Mouse (Mus musculus): ENCODE data around the gene Ptov1. TPM values are rescaled to one million over a fixed set of nuclear protein-coding genes. Genes with fewer than 3 reads are reported as not detected.

Gene Ptov1
- polyA plus RNA-seq, 1 experiment from 2014 or later = 288 TPM

DNA sequence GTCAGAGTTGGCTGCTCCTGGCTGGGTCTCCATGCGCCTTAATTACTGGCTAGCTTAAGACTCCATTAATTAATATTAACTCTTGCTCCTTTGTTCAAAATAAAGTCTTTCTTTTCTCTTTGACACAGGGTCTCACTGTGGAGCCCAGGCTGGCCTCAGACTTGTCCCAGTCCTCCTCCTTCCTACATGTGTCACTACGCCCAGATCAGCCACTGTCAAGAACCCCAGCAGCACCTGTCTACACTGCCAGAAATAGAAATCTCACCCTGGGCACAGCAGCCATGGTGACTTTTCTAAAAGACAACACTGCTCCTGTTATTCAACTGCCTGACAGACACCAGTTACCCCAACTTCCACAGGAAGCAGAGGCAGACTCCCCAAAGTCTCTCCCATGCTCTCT is 44.8 kb upstream of the Ptov1 start:
- 0 out of 2 replicates have a peak, but pooled peaks cover 7% of the 10 kb centered on the region for H3K4me1 ChIP-seq (ENCODE audit: insufficient read depth, low read depth, low read length)
- peaks cover 16% of the 10 kb centered on the region; the same call in 1 of the 2 replicates for H3K36me3 ChIP-seq (ENCODE audit: insufficient read depth, low read length)
- H3K9me3 ChIP-seq (ENCODE audit: low read length) = no peaks in the 10 kb centered on the region
- WGBS = 87% methylated on average over 2 of the region's 2 CpGs
- H3K27ac ChIP-seq (ENCODE audit: low read length) = no peak overlapping the region
- TF ChIP-seq EP300 (IDR thresholded peaks at IDR 0.05) = no peak
- no peak for TF ChIP-seq CTCF (IDR thresholded peaks at IDR 0.05)
- no peak for ATAC-seq
- DNase-seq (ENCODE audit: low spot score) = no peak
- no peak overlapping the region for H3K4me3 ChIP-seq (ENCODE audit: low read depth, low read length)
- H3K9ac ChIP-seq (replicated peaks; ENCODE audit: low read depth) = no peak overlapping the region
- H3K27me3 ChIP-seq (replicated peaks; ENCODE audit: insufficient read depth, low read length) = no peaks in the 10 kb centered on the region
- no peak overlapping the region for H3K4me2 ChIP-seq (replicated peaks; ENCODE audit: low read depth, low read length)

DNA sequence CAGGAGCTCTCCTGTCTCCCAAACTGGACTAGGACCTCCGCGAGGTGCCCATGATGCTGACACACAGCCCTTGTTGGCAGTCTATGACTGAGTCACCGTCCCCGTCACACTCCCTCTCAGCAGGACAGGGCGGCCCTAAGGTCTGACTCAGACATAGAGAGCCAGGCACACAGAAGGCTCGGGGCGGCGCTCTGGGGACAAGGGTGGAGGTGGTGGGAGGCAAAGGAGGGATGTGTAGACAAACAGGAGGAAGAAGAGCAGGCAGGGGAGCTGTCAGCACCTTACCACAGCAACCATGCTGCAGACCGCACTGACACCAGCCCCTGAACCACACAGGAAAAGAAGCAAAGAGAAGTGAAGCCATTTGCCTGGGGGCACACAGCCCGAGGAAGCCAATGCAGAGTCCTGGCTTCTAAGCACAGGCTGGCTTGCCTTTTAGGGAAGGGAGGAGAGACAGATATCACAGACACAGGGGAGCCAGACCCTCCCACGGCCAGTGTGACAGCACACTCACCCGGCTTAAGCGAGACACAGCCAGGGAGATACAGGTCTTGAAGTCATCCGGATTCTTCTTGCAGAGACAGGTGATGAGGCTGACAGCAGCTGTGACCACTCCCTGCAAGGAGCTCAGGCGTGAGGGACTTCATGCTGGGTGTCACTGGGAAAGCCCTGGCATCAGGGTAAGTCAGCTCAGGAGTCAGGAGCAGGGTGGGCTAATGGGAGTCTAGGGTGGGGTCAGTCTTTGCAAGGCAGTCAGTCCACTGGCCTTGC is 39.3 kb upstream of the Ptov1 start:
- Histone ChIP-seq H3K9ac (replicated peaks; ENCODE audit: low read depth) (no peak overlapping the region), H3K27ac (ENCODE audit: low read length) (no peak overlapping the region), H3K4me3 (ENCODE audit: low read depth, low read length) (no peak overlapping the region), H3K27me3 (replicated peaks; ENCODE audit: insufficient read depth, low read length) (no peaks in the 10 kb centered on the region), H3K9me3 (ENCODE audit: low read length) (no peaks in the 10 kb centered on the region), H3K4me2 (replicated peaks; ENCODE audit: low read depth, low read length) (no peak overlapping the region), H3K36me3 (ENCODE audit: insufficient read depth, low read length) (peaks cover 39% of the 10 kb centered on the region), H3K4me1 (ENCODE audit: insufficient read depth, low read depth, low read length) (no peaks in the 10 kb centered on the region)
- TF ChIP-seq EP300 (IDR thresholded peaks at IDR 0.05) (no peak), CTCF (IDR thresholded peaks at IDR 0.05) (no peak)
- no peak for DNase-seq (ENCODE audit: low spot score)
- 87% methylated on average over 15 of the region's 15 CpGs for WGBS
- no peak for ATAC-seq

DNA sequence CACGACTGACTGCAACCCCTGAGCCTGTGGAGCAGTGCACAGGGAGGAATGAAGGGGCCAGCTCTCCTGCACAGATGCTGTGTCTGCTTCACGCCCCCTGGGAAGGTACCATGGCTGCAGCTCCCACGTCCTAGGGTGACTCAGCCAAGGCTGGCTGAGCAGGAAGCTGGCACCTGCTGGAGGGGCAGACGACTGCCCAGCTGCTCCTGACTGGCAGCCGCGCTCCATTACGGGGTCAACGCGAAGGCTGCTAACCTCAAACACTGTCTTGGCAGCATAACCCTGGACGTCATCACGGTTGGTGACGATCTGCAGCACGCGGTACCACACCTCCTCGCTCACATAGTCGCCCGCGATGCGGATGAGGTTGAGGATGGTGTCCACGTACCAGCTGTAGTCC is 35.8 kb upstream of the Ptov1 start:
- H3K9me3 ChIP-seq (ENCODE audit: low read length) = no peaks in the 10 kb centered on the region
- no peak for TF ChIP-seq CTCF (IDR thresholded peaks at IDR 0.05)
- no peak for TF ChIP-seq EP300 (IDR thresholded peaks at IDR 0.05)
- WGBS = 87% methylated on average over 20 of the region's 20 CpGs
- no peak overlapping the region for H3K27ac ChIP-seq (ENCODE audit: low read length)
- H3K36me3 ChIP-seq (ENCODE audit: insufficient read depth, low read length) = peaks cover 33% of the 10 kb centered on the region
- no peak for ATAC-seq
- DNase-seq (ENCODE audit: low spot score) = no peak
- H3K4me3 ChIP-seq (ENCODE audit: low read depth, low read length) = no peak overlapping the region
- no peak overlapping the region for H3K4me2 ChIP-seq (replicated peaks; ENCODE audit: low read depth, low read length)
- no peaks in the 10 kb centered on the region; the same call in 1 of the 2 replicates for H3K4me1 ChIP-seq (ENCODE audit: insufficient read depth, low read depth, low read length)
- H3K27me3 ChIP-seq (replicated peaks; ENCODE audit: insufficient read depth, low read length) = no peaks in the 10 kb centered on the region
- H3K9ac ChIP-seq (replicated peaks; ENCODE audit: low read depth) = no peak overlapping the region

DNA sequence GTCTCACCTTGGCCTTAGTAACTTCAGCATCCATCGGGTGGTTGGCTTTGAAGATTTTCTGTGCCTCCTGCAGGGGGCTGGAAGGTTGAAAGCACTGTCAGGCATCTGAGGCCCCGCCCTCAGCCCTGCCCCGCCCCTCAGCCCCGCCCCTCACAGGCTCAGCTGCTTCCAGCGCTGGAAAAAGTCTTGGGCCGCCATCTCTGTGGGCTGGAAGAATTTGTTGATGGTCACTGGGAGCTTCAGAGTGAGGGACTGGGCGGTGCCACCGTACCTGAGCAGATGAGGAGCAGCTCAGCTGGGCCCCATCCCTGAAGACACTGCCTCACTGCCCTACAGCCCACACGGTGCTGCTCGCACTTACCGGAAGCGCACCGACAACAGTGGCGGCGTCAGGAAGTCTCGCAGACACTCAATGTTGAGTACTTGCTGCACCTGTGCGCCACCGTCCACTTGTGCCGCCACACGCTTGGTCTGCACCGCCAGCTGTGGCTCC is 31.7 kb upstream of the Ptov1 start:
- peak; percentile 80 for DNase-seq (ENCODE audit: low spot score)
- TF ChIP-seq EP300 (IDR thresholded peaks at IDR 0.05) (no peak), CTCF (IDR thresholded peaks at IDR 0.05) (peak; percentile 62)
- WGBS = 10% methylated on average over 21 of the region's 21 CpGs
- peak; percentile 78 for ATAC-seq
- Histone ChIP-seq H3K9me3 (ENCODE audit: low read length) (no peaks in the 10 kb centered on the region), H3K9ac (replicated peaks; ENCODE audit: low read depth) (no peak overlapping the region), H3K4me1 (ENCODE audit: insufficient read depth, low read depth, low read length) (peaks cover 8% of the 10 kb centered on the region; the same call in 1 of the 2 replicates), H3K27ac (ENCODE audit: low read length) (peak overlapping the region; percentile 83), H3K4me2 (replicated peaks; ENCODE audit: low read depth, low read length) (peak overlapping the region; percentile 57), H3K4me3 (ENCODE audit: low read depth, low read length) (peak overlapping the region; percentile 29), H3K27me3 (replicated peaks; ENCODE audit: insufficient read depth, low read length) (no peaks in the 10 kb centered on the region), H3K36me3 (ENCODE audit: insufficient read depth, low read length) (peaks cover 11% of the 10 kb centered on the region; the same call in 1 of the 2 replicates)

DNA sequence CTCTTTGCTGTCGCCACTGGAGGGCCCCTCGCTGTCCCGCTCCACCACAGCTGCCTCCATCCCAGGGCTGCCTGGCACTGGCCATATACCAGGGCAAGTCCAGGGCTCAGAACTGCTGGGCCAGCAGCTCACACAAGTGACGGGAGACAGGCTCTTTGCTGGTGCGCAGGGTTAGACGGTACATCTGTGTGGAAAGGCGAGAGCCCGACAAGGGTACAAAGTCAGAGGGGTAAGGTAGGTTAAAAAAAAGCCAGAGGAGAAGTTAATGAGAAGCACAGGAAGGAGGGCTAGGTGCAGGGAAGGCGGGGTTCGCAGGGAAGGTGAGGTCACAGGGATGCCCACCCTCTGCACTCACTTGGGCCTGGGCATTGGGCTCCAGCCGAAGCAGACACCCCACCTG is 31.0 kb upstream of the Ptov1 start:
- Histone ChIP-seq H3K36me3 (ENCODE audit: insufficient read depth, low read length) (peaks cover 11% of the 10 kb centered on the region; the same call in 1 of the 2 replicates), H3K27ac (ENCODE audit: low read length) (no peak overlapping the region), H3K9ac (replicated peaks; ENCODE audit: low read depth) (no peak overlapping the region), H3K9me3 (ENCODE audit: low read length) (no peaks in the 10 kb centered on the region), H3K4me1 (ENCODE audit: insufficient read depth, low read depth, low read length) (peaks cover 8% of the 10 kb centered on the region; the same call in 1 of the 2 replicates), H3K4me3 (ENCODE audit: low read depth, low read length) (no peak overlapping the region), H3K27me3 (replicated peaks; ENCODE audit: insufficient read depth, low read length) (no peaks in the 10 kb centered on the region), H3K4me2 (replicated peaks; ENCODE audit: low read depth, low read length) (no peak overlapping the region)
- TF ChIP-seq EP300 (IDR thresholded peaks at IDR 0.05) = no peak
- TF ChIP-seq CTCF (IDR thresholded peaks at IDR 0.05) = no peak
- 84% methylated on average over 11 of the region's 11 CpGs for WGBS
- ATAC-seq = no peak
- DNase-seq (ENCODE audit: low spot score) = no peak

DNA sequence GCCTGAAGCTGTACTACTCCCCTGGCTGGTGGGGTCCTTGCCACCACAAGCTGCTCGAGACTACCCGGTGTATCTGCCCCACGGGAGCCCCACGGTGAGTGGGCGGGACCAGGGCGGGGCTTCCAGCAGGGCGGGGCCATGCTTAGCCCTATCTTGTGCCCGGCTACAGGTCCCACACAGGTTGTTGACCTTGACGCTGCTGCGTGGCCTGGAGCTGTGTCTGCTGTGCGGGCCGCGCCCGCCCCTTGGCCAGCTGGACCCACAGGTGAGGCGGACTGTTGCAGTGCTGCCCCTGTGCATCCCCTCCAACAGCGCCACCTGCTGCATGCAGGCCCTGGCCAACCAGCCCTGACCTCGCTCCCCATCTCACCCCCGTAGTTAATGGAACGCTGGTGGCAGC is 29.0 kb upstream of the Ptov1 start:
- WGBS = 31% methylated on average over 19 of the region's 19 CpGs
- TF ChIP-seq EP300 (IDR thresholded peaks at IDR 0.05) (no peak), CTCF (IDR thresholded peaks at IDR 0.05) (peak; percentile 61)
- no peaks in the 10 kb centered on the region for H3K9me3 ChIP-seq (ENCODE audit: low read length)
- H3K9ac ChIP-seq (replicated peaks; ENCODE audit: low read depth) = no peak overlapping the region
- no peaks in the 10 kb centered on the region for H3K27me3 ChIP-seq (replicated peaks; ENCODE audit: insufficient read depth, low read length)
- no peak overlapping the region for H3K4me3 ChIP-seq (ENCODE audit: low read depth, low read length)
- H3K27ac ChIP-seq (ENCODE audit: low read length) = no peak overlapping the region
- ATAC-seq (0 out of 2 replicates have a peak, but pooled peaks have one; percentile 5), DNase-seq (ENCODE audit: low spot score) (no peak)
- H3K4me2 ChIP-seq (replicated peaks; ENCODE audit: low read depth, low read length) = no peak overlapping the region
- H3K4me1 ChIP-seq (ENCODE audit: insufficient read depth, low read depth, low read length) = peaks cover 12% of the 10 kb centered on the region; the same call in 1 of the 2 replicates
- H3K36me3 ChIP-seq (ENCODE audit: insufficient read depth, low read length) = no peaks in the 10 kb centered on the region
